Mouse (Mus musculus): ENCODE results near the gene Stk38. TPM values are rescaled to one million over a fixed set of nuclear protein-coding genes. Genes with fewer than 3 reads are reported as not detected.
"Not testable (repeated sequence)": the region's sequence is repeated elsewhere in the genome, so short reads cannot be mapped to it uniquely, and the experiment has no call there.

Gene Stk38
- polyA plus RNA-seq, 1 experiment from 2014 or later = 87.0 TPM

DNA sequence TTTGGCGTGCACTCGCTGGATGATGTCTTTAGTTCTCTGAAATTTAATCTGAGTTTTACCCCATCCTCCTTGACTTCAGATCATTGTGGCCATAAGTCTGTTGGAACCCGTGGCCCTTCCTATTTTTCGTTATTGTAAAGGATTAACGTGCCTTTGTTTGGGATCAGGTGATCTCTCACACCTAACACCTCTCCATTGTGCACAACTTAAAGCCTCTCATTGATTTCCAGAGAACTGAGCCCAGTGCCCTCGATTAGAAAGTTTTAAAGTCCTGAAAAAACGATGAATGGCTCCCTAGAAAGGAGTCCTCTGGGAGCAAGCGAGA lies 493 bp upstream of the Stk38 start:
- peak overlapping the region; percentile 98 for H3K4me3 ChIP-seq (ENCODE audit: low read depth, low read length)
- 12% methylated on average over 8 of the region's 8 CpGs for WGBS
- H3K27me3 ChIP-seq (replicated peaks; ENCODE audit: control insufficient read depth, insufficient read depth, low read length) = no peaks in the 10 kb centered on the region
- no peaks in the 10 kb centered on the region for H3K36me3 ChIP-seq (ENCODE audit: control insufficient read depth, insufficient read depth, low read length)
- peak overlapping the region; percentile 91 for H3K9ac ChIP-seq (ENCODE audit: low read depth, low read length)
- peaks cover 3% of the 10 kb centered on the region; the same call in 1 of the 2 replicates for H3K4me1 ChIP-seq (ENCODE audit: control insufficient read depth, insufficient read depth, low read length)
- ATAC-seq (ENCODE audit: low read depth) (no peak; the same call in 1 of the 2 replicates), DNase-seq (ENCODE audit: low spot score) (no peak)
- no peaks in the 10 kb centered on the region for H3K9me3 ChIP-seq (ENCODE audit: control insufficient read depth, low read length)
- peak overlapping the region; percentile 78 for H3K4me2 ChIP-seq (ENCODE audit: low read depth, low read length)
- H3K27ac ChIP-seq (replicated peaks; ENCODE audit: low read depth, low read length) = peak overlapping the region; percentile 86

DNA sequence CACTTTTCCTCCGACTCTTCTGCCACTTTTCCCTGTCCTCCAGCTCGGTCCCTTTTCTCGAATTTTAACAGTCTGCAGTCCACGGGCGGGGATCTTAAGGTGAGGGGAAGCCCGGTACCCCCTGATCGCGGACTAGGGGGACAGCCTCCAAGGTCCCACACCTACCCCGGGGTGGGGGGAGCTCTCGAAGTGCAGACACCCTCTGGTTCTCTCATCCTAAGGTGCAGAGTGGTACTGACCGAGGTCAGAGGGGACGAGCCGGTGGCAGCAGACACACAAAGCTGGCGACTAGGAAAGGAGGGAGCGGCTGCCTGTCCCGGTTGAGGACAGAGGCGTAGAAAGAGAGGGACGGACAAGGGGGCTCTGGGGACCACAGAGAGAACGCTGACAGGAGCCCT lies 553 bp downstream of the Stk38 start:
- no peaks in the 10 kb centered on the region for H3K27me3 ChIP-seq (replicated peaks; ENCODE audit: control insufficient read depth, insufficient read depth, low read length)

GRCm38 (mm10) chr17:29006812-29007211 lies 983 bp downstream of the Stk38 start:
- Histone ChIP-seq H3K4me1 (ENCODE audit: control insufficient read depth, insufficient read depth, low read length) (peaks cover 3% of the 10 kb centered on the region; the same call in 1 of the 2 replicates), H3K27me3 (replicated peaks; ENCODE audit: control insufficient read depth, insufficient read depth, low read length) (no peaks in the 10 kb centered on the region), H3K27ac (replicated peaks; ENCODE audit: low read depth, low read length) (peak overlapping the region; percentile 86; the same call in 1 of the 2 replicates), H3K36me3 (ENCODE audit: control insufficient read depth, insufficient read depth, low read length) (no peaks in the 10 kb centered on the region), H3K4me2 (ENCODE audit: low read depth, low read length) (peak overlapping the region; percentile 78), H3K4me3 (ENCODE audit: low read depth, low read length) (peak overlapping the region; percentile 98), H3K9me3 (ENCODE audit: control insufficient read depth, low read length) (no peaks in the 10 kb centered on the region), H3K9ac (ENCODE audit: low read depth, low read length) (peak overlapping the region; percentile 91)
- 12% methylated on average over 7 of the region's 7 CpGs for WGBS
- DNase-seq (ENCODE audit: low spot score) (no peak), ATAC-seq (ENCODE audit: low read depth) (no peak)

More for the DNA sequence above, 553 bp downstream of the Stk38 start:
- no peak for DNase-seq (ENCODE audit: low spot score)
- H3K27ac ChIP-seq (replicated peaks; ENCODE audit: low read depth, low read length) = peak overlapping the region; percentile 86
- ATAC-seq (ENCODE audit: low read depth) = no peak
- peak overlapping the region; percentile 91 for H3K9ac ChIP-seq (ENCODE audit: low read depth, low read length)
- peaks cover 3% of the 10 kb centered on the region; the same call in 1 of the 2 replicates for H3K4me1 ChIP-seq (ENCODE audit: control insufficient read depth, insufficient read depth, low read length)
- WGBS = 0% methylated on average over 19 of the region's 19 CpGs
- H3K4me2 ChIP-seq (ENCODE audit: low read depth, low read length) = peak overlapping the region; percentile 78
- no peaks in the 10 kb centered on the region for H3K9me3 ChIP-seq (ENCODE audit: control insufficient read depth, low read length)
- H3K36me3 ChIP-seq (ENCODE audit: control insufficient read depth, insufficient read depth, low read length) = no peaks in the 10 kb centered on the region
- peak overlapping the region; percentile 98 for H3K4me3 ChIP-seq (ENCODE audit: low read depth, low read length)

DNA sequence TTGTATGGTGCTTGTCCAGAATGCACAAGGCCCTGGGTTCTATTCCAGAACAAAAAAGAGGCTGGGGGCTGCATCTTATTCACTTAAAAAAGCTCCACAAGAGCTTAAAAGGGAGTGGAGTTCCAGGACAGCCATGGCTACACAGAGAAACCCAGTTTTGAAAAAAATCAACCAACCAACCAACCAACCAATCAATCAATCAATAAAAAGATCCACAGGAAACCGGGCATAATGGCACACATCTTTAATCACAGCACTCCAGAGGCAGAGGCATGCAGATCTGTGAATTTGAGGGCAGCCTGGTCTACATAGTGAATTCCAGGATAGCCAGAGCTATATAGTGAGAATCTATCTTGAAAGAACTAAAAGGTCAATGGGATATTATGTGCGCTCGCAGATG lies 2.8 kb downstream of the Stk38 start:
- ATAC-seq (ENCODE audit: low read depth) (no peak), DNase-seq (ENCODE audit: low spot score) (no peak)
- no peak overlapping the region for H3K4me2 ChIP-seq (ENCODE audit: low read depth, low read length)
- no peaks in the 10 kb centered on the region for H3K9me3 ChIP-seq (ENCODE audit: control insufficient read depth, low read length)
- H3K27me3 ChIP-seq (replicated peaks; ENCODE audit: control insufficient read depth, insufficient read depth, low read length) = no peaks in the 10 kb centered on the region
- peaks cover 3% of the 10 kb centered on the region; the same call in 1 of the 2 replicates for H3K4me1 ChIP-seq (ENCODE audit: control insufficient read depth, insufficient read depth, low read length)
- H3K27ac ChIP-seq (replicated peaks; ENCODE audit: low read depth, low read length) = no peak overlapping the region
- WGBS = 98% methylated on average over 3 of the region's 3 CpGs
- H3K36me3 ChIP-seq (ENCODE audit: control insufficient read depth, insufficient read depth, low read length) = peaks cover 13% of the 10 kb centered on the region
- no peak overlapping the region for H3K9ac ChIP-seq (ENCODE audit: low read depth, low read length)
- no peak overlapping the region for H3K4me3 ChIP-seq (ENCODE audit: low read depth, low read length)

DNA sequence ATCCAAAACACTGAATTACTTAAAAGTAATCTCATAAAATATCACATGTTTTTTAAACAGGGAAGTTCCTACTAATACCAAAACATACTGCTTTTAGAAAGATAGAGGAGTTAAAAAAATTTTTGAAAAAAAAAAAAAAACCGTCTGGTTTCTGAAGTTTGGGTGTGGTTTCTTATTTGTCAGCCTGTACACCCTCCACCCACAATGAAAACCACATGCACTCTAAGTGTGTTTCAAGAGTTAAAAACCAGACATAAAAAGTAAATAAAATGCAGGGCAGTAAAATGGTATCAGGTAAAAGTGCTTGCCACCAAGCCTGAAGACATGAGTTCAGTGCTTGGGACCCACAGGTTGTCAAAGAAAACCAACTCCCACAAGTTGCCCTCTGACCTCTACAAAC lies 4.1 kb downstream of the Stk38 start:
- no peak overlapping the region for H3K4me3 ChIP-seq (ENCODE audit: low read depth, low read length)
- ATAC-seq (ENCODE audit: low read depth) = no peak

DNA sequence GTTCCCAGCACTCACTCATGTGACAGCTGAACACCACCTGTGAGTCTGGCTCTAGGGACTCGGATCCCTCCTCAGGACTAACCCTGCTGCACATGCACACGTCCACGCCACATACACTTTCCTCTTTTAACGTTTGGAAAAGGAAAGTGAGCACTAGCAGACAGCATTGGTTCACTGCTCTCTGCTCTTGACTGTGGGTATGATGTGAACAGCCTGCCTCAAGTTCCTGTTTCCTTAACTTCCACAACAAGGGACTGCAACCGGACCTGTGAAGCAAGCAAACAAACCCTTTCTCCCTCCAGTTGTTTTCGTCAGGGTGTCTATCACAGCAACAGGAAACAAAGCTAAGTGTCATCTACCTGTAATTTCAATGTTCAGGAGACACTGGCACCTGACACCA lies 7.3 kb downstream of the Stk38 start:
- peaks cover 55% of the 10 kb centered on the region for H3K36me3 ChIP-seq (ENCODE audit: control insufficient read depth, insufficient read depth, low read length)
- no peak for ATAC-seq (ENCODE audit: low read depth)
- 90% methylated on average over 6 of the region's 6 CpGs for WGBS

More for the DNA sequence above, 4.1 kb downstream of the Stk38 start:
- no peaks in the 10 kb centered on the region for H3K9me3 ChIP-seq (ENCODE audit: control insufficient read depth, low read length)
- DNase-seq (ENCODE audit: low spot score) = no peak
- no peak overlapping the region for H3K4me2 ChIP-seq (ENCODE audit: low read depth, low read length)
- no peak overlapping the region for H3K9ac ChIP-seq (ENCODE audit: low read depth, low read length)
- H3K36me3 ChIP-seq (ENCODE audit: control insufficient read depth, insufficient read depth, low read length) = peaks cover 26% of the 10 kb centered on the region
- WGBS = 31% methylated on average over 1 of the region's 1 CpGs
- H3K4me1 ChIP-seq (ENCODE audit: control insufficient read depth, insufficient read depth, low read length) = peaks cover 3% of the 10 kb centered on the region; the same call in 1 of the 2 replicates
- no peak overlapping the region for H3K27ac ChIP-seq (replicated peaks; ENCODE audit: low read depth, low read length)
- H3K27me3 ChIP-seq (replicated peaks; ENCODE audit: control insufficient read depth, insufficient read depth, low read length) = no peaks in the 10 kb centered on the region

GRCm38 (mm10) chr17:28994615-28995014 lies 13.2 kb downstream of the Stk38 start:
- no peak overlapping the region for H3K4me2 ChIP-seq (ENCODE audit: low read depth, low read length)
- no peak overlapping the region for H3K4me3 ChIP-seq (ENCODE audit: low read depth, low read length)

More for the DNA sequence above, 7.3 kb downstream of the Stk38 start:
- no peaks in the 10 kb centered on the region for H3K27me3 ChIP-seq (replicated peaks; ENCODE audit: control insufficient read depth, insufficient read depth, low read length)
- no peak overlapping the region for H3K9ac ChIP-seq (ENCODE audit: low read depth, low read length)
- no peak for DNase-seq (ENCODE audit: low spot score)
- no peaks in the 10 kb centered on the region for H3K9me3 ChIP-seq (ENCODE audit: control insufficient read depth, low read length)
- H3K4me1 ChIP-seq (ENCODE audit: control insufficient read depth, insufficient read depth, low read length) = no peaks in the 10 kb centered on the region
- no peak overlapping the region for H3K4me3 ChIP-seq (ENCODE audit: low read depth, low read length)
- no peak overlapping the region for H3K4me2 ChIP-seq (ENCODE audit: low read depth, low read length)
- H3K27ac ChIP-seq (replicated peaks; ENCODE audit: low read depth, low read length) = no peak overlapping the region

DNA sequence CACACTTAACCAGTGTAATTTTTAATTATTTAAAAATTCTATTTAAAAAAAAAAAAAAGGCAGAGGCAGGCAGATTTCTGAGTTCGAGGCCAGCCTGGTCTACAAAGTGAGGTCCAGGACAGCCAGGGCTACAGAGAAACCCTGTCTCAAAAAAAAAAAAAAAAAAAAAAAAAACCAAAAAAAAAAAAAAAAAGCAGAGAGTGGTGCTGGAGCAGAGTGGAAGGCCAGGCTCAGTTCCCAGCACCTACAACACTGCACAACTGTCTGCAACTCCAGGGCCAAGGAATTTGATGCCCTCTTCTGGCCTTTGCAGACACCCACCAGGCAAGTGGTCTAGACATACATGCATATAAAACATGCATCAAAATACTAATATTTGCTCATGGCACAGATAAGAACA lies 14.8 kb downstream of the Stk38 start:
- not testable (repeated sequence) for H3K27ac ChIP-seq (replicated peaks; ENCODE audit: low read depth, low read length); H3K4me3 ChIP-seq (ENCODE audit: low read depth, low read length); H3K9ac ChIP-seq (ENCODE audit: low read depth, low read length); H3K27me3 ChIP-seq (replicated peaks; ENCODE audit: control insufficient read depth, insufficient read depth, low read length); DNase-seq (ENCODE audit: low spot score); H3K9me3 ChIP-seq (ENCODE audit: control insufficient read depth, low read length); ATAC-seq (ENCODE audit: low read depth); H3K4me2 ChIP-seq (ENCODE audit: low read depth, low read length); H3K4me1 ChIP-seq (ENCODE audit: control insufficient read depth, insufficient read depth, low read length)
- H3K36me3 ChIP-seq (ENCODE audit: control insufficient read depth, insufficient read depth, low read length) = peaks cover 73% of the 10 kb centered on the region
- WGBS = 100% methylated on average over 1 of the region's 1 CpGs

More at GRCm38 (mm10) chr17:28994615-28995014, 13.2 kb downstream of the Stk38 start:
- Histone ChIP-seq H3K36me3 (ENCODE audit: control insufficient read depth, insufficient read depth, low read length) (peaks cover 73% of the 10 kb centered on the region), H3K9ac (ENCODE audit: low read depth, low read length) (no peak overlapping the region), H3K9me3 (ENCODE audit: control insufficient read depth, low read length) (no peaks in the 10 kb centered on the region), H3K27ac (replicated peaks; ENCODE audit: low read depth, low read length) (no peak overlapping the region), H3K27me3 (replicated peaks; ENCODE audit: control insufficient read depth, insufficient read depth, low read length) (no peaks in the 10 kb centered on the region), H3K4me1 (ENCODE audit: control insufficient read depth, insufficient read depth, low read length) (no peaks in the 10 kb centered on the region)
- 90% methylated on average over 4 of the region's 4 CpGs for WGBS
- DNase-seq (ENCODE audit: low spot score) = no peak
- ATAC-seq (ENCODE audit: low read depth) = no peak

- DNase-seq (ENCODE audit: low spot score) (peak; percentile 44), ATAC-seq (ENCODE audit: low read depth) (no peak)
- Histone ChIP-seq H3K36me3 (ENCODE audit: control insufficient read depth, insufficient read depth, low read length) (peaks cover 73% of the 10 kb centered on the region), H3K4me1 (ENCODE audit: control insufficient read depth, insufficient read depth, low read length) (no peaks in the 10 kb centered on the region), H3K4me3 (ENCODE audit: low read depth, low read length) (no peak overlapping the region), H3K27me3 (replicated peaks; ENCODE audit: control insufficient read depth, insufficient read depth, low read length) (no peaks in the 10 kb centered on the region), H3K9me3 (ENCODE audit: control insufficient read depth, low read length) (no peaks in the 10 kb centered on the region), H3K4me2 (ENCODE audit: low read depth, low read length) (no peak overlapping the region), H3K9ac (ENCODE audit: low read depth, low read length) (no peak overlapping the region), H3K27ac (replicated peaks; ENCODE audit: low read depth, low read length) (no peak overlapping the region)
- WGBS = 73% methylated on average over 7 of the region's 7 CpGs
Measured at GRCm38 (mm10) chr17:28992105-28992504, 15.7 kb downstream of the Stk38 start.
